Mouse (Mus musculus) C2C12 (cell line): ENCODE measurements around the gene Grik4.

ENCODE experiments used
- CTCF ChIP-seq: IDR thresholded peaks from one replicate; pipeline ENCODE4 v1.5.1; 2011; ENCODE audit not compliant: control insufficient read depth, insufficient read depth, insufficient read length
- MAX ChIP-seq: IDR thresholded peaks from one replicate; pipeline ENCODE4 v1.6.1; 2011; ENCODE audit warnings: mild to moderate bottlenecking, control low read depth
- USF1 ChIP-seq: IDR thresholded peaks from one replicate; pipeline ENCODE4 v1.6.1; 2011; ENCODE audit warnings: low read depth, mild to moderate bottlenecking, control low read depth, moderate library complexity

- TF ChIP-seq CTCF (no peak), MAX (no peak), USF1 (no peak)
Observed at GRCm38 (mm10) chr9:42764823-42765560, 179.3 kb downstream of the Grik4 start.
